Mouse (Mus musculus): ENCODE measurements around the gene Eif2ak2. TPM values are rescaled to one million over a fixed set of nuclear protein-coding genes. Genes with fewer than 3 reads are reported as not detected.

Gene Eif2ak2
- 29.0 TPM for polyA plus RNA-seq (2017; shearing (Covaris generic))

DNA sequence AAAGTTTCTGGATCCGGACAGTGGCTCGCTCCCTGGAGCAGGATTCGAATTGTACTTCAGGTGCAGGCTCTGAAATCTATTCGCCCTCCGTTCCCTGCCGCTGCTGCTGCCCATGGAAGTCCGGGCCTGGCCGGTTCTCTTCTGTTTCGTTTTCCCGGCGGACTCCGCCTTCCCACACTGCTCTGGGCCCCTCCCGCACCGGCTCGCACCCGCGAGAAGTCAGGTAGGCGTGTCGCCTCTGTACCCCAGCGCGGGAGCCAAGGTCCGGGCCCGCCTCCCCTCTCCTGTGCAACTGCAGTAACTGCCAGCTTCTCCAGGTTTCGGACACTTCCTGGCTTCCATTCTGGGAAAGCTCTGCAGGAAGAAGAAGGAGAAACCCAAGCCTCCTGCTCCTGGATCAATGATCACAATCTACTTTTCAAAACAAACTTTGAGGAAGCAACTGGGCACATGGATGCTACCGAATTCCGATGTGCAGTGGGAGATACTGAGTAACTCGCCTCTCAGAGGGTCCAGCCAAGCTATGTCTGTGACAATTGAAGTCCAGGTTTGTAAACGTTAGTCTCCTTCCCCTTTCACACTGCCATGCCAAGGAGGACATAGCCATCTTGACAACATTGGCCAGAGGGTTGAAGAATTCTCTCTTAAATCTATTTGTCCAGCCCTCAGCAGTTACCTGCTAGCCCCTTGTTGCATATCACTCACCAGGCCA lies at the start of gene Eif2ak2:
Gene Eif2ak2, minus strand, starts transcription at position 173 of the 712 bp plus-strand sequence.

DNA sequence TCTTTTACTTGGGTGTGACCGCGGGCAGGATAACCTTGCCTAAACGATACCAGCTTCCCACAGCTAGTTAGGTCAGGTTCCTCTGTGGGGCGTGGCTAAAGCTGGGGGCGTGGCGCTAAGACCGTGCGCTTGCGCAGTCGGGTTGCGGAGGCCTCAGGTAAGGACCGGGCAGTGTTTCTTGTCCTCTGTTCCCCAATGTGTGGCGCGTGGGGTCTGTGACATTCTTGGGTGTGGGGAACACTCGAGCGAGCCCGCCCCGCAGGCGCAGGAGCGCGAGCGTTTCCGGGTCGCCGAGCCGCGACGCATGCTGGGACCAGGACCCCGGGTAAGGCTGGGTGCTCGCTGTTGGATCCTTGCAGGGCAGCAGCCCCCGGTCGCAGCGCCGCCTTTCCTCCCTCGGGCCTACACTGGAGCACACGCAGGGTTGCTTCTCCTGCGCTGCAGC lies 34.0 kb upstream of the Eif2ak2 start, which contains the start of gene Cebpzos:
Gene Cebpzos, plus strand, starts transcription at position 132 of the 445 bp plus-strand sequence.

GRCm38 (mm10) chr17:78906892-78907291 lies 24.5 kb upstream of the Eif2ak2 start, which contains the start of gene Sult6b1:
Gene Sult6b1, minus strand, starts transcription at chr17:78906992.

GRCm38 (mm10) chr17:78834856-78835835 lies 47.2 kb downstream of the Eif2ak2 start, which contains the start of the genes Heatr5b and Gpatch11:
Gene Heatr5b, minus strand, starts transcription at chr17:78835364.
Gene Gpatch11, plus strand, starts transcription at chr17:78835567.

Other genes with a start within 250 kb of the Eif2ak2 start
- gene Strn, start 145.4 kb downstream of the Eif2ak2 start, polyA plus RNA-seq (2017; shearing (Covaris generic)) = 11.0 TPM
- 32.1 TPM for gene Heatr5b, start 47.2 kb downstream of the Eif2ak2 start, polyA plus RNA-seq (2017; shearing (Covaris generic))
- gene Gpatch11, start 47.0 kb downstream of the Eif2ak2 start, polyA plus RNA-seq (2017; shearing (Covaris generic)) = 95.2 TPM
- gene Sult6b1, start 24.4 kb upstream of the Eif2ak2 start, polyA plus RNA-seq (2017; shearing (Covaris generic)) = 0.83 TPM
- 58.1 TPM for gene Cebpzos, start 33.9 kb upstream of the Eif2ak2 start, polyA plus RNA-seq (2017; shearing (Covaris generic))
- gene Cebpz, start 54.5 kb upstream of the Eif2ak2 start, polyA plus RNA-seq (2017; shearing (Covaris generic)) = 97.2 TPM
- 54.0 TPM for gene Ndufaf7, start 54.6 kb upstream of the Eif2ak2 start, polyA plus RNA-seq (2017; shearing (Covaris generic))
- 11.5 TPM for gene Prkd3, start 138.2 kb upstream of the Eif2ak2 start, polyA plus RNA-seq (2017; shearing (Covaris generic))
- 0.68 TPM for gene Qpct, start 169.3 kb upstream of the Eif2ak2 start, polyA plus RNA-seq (2017; shearing (Covaris generic))

All from activated CD4-positive, CD25-positive, alpha-beta regulatory T cell, adult 9 weeks (primary cell).